Mouse (Mus musculus) embryonic facial prominence, embryonic 14.5 days (tissue): ENCODE results near the gene Tom1l1. TPM values are rescaled to one million over a fixed set of nuclear protein-coding genes. Genes with fewer than 3 reads are reported as not detected.

Source experiments
- ATAC-seq: fragments of 200-750 bp; cut with Nextera tagmentation; 2 replicates; pipeline ENCODE4 v1.8.0; 2017; ENCODE audit warnings: low read depth, moderate number of reproducible peaks, moderate TSS enrichment
- DNase-seq: peaks from one replicate; pipeline ENCODE4 v3.0.0-alpha.2; 2015; ENCODE audit warnings: low spot score
- H3K27ac ChIP-seq: fragments of 300-500 bp; sonication (generic); replicated peaks from 2 replicates; pipeline ENCODE4 v1.5.1; 2014; ENCODE audit warnings: low read depth, mild to moderate bottlenecking, low read length, moderate library complexity
- H3K27me3 ChIP-seq: fragments of 300-500 bp; sonication (generic); replicated peaks from 2 replicates; pipeline ENCODE4 v1.6.1; 2014; ENCODE audit warnings: low read length; ENCODE audit not compliant: control insufficient read depth, insufficient read depth
- H3K36me3 ChIP-seq: fragments of 300-500 bp; sonication (generic); 2 replicates; pipeline ENCODE4 v1.6.1; 2014; ENCODE audit warnings: low read length, mixed read lengths; ENCODE audit not compliant: control insufficient read depth, insufficient read depth
- H3K4me1 ChIP-seq: fragments of 300-500 bp; sonication (generic); 2 replicates; pipeline ENCODE4 v1.6.1; 2014; ENCODE audit warnings: antibody characterized with exemption, low read length; ENCODE audit not compliant: control insufficient read depth, insufficient read depth
- H3K4me2 ChIP-seq: fragments of 300-500 bp; sonication (generic); 2 replicates; pipeline ENCODE4 v1.6.1; 2014; ENCODE audit warnings: low read depth, mild to moderate bottlenecking, low read length, moderate library complexity, mixed read lengths
- H3K4me3 ChIP-seq: fragments of 300-500 bp; sonication (generic); 2 replicates; pipeline ENCODE4 v1.5.1; 2014; ENCODE audit warnings: low read depth, mild to moderate bottlenecking, low read length
- H3K9ac ChIP-seq: fragments of 300-500 bp; sonication (generic); 2 replicates; pipeline ENCODE4 v1.6.1; 2014; ENCODE audit warnings: low read depth, mild to moderate bottlenecking, low read length, moderate library complexity, mixed read lengths
- H3K9me3 ChIP-seq: fragments of 300-500 bp; sonication (generic); 2 replicates; pipeline ENCODE4 v1.6.1; 2016; ENCODE audit warnings: low read length; ENCODE audit not compliant: control insufficient read depth
- WGBS: fragments of 180-500 bp; shearing (Covaris S2); extraction: QIAGEN DNeasy Blood & Tissue Kit; methylation state at CpG from one replicate; pipeline ENCODE4 v1.1.7; 2014; 5-methylcytosine and 5-hydroxymethylcytosine counted together
- polyA plus RNA-seq: library from polyadenylated mRNA; unstranded; fragments of >200 nt; fragmentation: Nextera tagmentation; extraction: Ambion mirVana; gene quantifications from 2 replicates; pipeline ENCODE4 v1.2.1, GENCODE M21; 2014

Tom1l1 gene
- polyA plus RNA-seq, 1 experiment from 2014 or later, result 28.8 TPM

DNA sequence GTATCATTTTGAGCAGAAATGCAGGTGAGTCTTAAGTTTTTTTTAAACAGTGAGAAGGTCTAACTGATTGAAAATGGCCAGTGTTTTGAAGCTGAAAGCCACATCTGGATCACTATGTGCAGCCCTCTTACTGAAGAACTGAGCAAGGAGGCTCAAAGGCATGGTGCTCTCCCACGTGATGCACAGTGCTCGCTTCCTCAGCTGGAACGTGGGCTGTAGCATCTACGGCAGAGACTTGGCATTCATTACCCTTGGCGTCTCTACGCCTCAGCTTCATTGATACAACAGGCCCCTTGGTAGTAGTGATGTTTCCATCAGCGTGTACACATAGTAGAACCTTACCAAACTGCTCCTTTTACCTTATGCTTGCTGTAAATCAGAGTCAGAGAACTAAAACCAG, 65.7 kb downstream of the Tom1l1 start:
- H3K27ac ChIP-seq, result no peak overlapping the region
- H3K27me3 ChIP-seq, result no peaks in the 10 kb centered on the region
- no peak overlapping the region for H3K4me2 ChIP-seq
- no peaks in the 10 kb centered on the region for H3K4me1 ChIP-seq
- no peak overlapping the region for H3K4me3 ChIP-seq
- 93% methylated on average over 7 of the region's 7 CpGs for WGBS
- no peaks in the 10 kb centered on the region for H3K9me3 ChIP-seq
- H3K36me3 ChIP-seq, result 0 out of 2 replicates have a peak, but pooled peaks cover 23% of the 10 kb centered on the region
- DNase-seq (no peak), ATAC-seq (no peak)
- no peak overlapping the region for H3K9ac ChIP-seq

DNA sequence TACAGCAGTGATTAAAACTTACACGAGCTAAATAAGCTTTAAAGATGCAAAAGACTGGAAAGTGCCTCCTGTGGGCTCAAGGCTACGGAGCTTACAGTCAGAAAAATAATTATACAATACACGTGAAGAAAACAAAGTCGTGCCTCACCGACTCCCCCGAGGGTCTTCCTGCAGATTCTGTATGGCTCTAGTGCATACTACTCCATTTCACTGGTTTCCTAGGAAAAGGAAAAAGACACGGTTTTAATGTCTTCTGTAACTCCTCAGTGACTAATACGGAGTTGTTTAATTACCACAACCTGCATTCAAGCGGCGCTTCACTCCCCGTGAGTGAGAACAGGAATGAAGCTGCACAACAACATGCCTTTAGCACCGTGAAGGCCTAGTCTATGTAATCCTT, 66.1 kb downstream of the Tom1l1 start:
- 78% methylated on average over 12 of the region's 12 CpGs for WGBS

DNA sequence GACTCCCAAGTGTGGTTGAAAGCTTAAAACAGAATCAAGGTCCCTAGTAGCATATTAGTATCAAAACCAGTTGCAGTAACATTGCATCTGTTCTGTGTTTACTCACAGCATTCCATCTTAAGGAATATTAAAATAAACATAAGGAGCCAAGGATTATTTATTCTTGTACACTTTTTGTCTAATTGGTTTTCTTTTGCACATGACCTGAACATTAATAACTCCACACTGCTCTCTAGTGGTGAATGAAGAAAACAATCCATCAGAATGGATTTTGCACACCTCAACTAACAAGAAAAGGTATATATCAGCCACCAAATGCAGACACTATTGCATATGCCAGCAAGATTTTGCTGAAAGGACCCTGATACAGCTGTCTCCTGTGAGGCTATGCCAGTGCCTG, 71.7 kb downstream of the Tom1l1 start:
- Histone ChIP-seq H3K36me3 (peaks cover 29% of the 10 kb centered on the region; the same call in 1 of the 2 replicates), H3K4me2 (no peak overlapping the region), H3K4me3 (no peak overlapping the region), H3K9ac (no peak overlapping the region), H3K4me1 (no peaks in the 10 kb centered on the region), H3K27me3 (no peaks in the 10 kb centered on the region), H3K27ac (no peak overlapping the region), H3K9me3 (no peaks in the 10 kb centered on the region)
- ATAC-seq (no peak), DNase-seq (peak; percentile 45)

More for the DNA sequence above, 66.1 kb downstream of the Tom1l1 start:
- Histone ChIP-seq H3K4me3 (no peak overlapping the region), H3K27me3 (no peaks in the 10 kb centered on the region), H3K4me2 (no peak overlapping the region), H3K4me1 (no peaks in the 10 kb centered on the region), H3K9ac (no peak overlapping the region), H3K36me3 (0 out of 2 replicates have a peak, but pooled peaks cover 23% of the 10 kb centered on the region), H3K9me3 (no peaks in the 10 kb centered on the region), H3K27ac (no peak overlapping the region)
- DNase-seq (no peak), ATAC-seq (no peak)

DNA sequence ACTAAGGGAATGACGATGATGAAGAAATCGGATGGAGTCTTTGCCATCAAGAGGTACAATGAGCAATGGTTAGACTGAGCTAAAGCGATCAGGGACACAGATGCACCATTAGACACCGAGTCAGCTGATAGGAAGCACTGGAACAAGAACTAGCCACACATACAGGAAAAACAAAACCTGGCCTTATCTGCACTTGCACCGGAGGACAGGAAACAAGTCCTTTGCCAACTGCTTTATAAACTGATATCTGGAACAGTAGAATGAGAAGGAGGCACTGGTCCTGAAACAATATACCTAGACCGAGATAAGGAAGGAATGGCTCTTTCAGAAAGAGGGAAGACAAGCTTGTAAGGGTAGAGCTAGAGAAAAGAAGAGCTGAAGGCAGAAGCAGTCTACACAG, 73.4 kb downstream of the Tom1l1 start:
- 90% methylated on average over 6 of the region's 6 CpGs for WGBS
- DNase-seq (no peak), ATAC-seq (no peak)
- Histone ChIP-seq H3K4me3 (no peak overlapping the region), H3K27ac (no peak overlapping the region), H3K36me3 (peaks cover 21% of the 10 kb centered on the region; the same call in 1 of the 2 replicates), H3K9me3 (no peaks in the 10 kb centered on the region), H3K9ac (no peak overlapping the region), H3K27me3 (no peaks in the 10 kb centered on the region), H3K4me2 (no peak overlapping the region), H3K4me1 (no peaks in the 10 kb centered on the region)

DNA sequence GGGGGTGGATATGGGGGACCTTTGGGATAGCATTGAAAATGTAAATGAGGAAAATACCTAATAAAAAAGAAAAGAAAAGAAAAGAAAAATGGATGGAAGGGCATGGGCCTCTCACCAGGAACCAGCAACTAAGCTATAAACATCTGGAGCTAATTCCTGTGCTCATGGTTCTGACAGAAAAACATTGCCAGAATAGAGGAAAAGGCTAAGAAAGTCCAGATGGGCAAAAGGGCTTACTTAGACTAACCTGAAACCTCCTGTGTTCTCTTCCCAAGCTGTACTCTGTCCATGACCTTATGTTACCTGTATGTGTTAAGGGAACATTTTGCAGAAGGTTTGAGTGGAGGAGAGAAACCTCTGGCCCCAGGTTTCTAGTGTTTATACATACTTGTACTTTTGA, 76.0 kb downstream of the Tom1l1 start:
- no peaks in the 10 kb centered on the region for H3K9me3 ChIP-seq
- no peak overlapping the region for H3K4me3 ChIP-seq
- DNase-seq (peak; percentile 29), ATAC-seq (no peak)
- H3K9ac ChIP-seq, result no peak overlapping the region
- no peak overlapping the region for H3K4me2 ChIP-seq
- no peaks in the 10 kb centered on the region for H3K4me1 ChIP-seq
- H3K27me3 ChIP-seq, result no peaks in the 10 kb centered on the region
- peaks cover 19% of the 10 kb centered on the region for H3K36me3 ChIP-seq
- no peak overlapping the region for H3K27ac ChIP-seq

DNA sequence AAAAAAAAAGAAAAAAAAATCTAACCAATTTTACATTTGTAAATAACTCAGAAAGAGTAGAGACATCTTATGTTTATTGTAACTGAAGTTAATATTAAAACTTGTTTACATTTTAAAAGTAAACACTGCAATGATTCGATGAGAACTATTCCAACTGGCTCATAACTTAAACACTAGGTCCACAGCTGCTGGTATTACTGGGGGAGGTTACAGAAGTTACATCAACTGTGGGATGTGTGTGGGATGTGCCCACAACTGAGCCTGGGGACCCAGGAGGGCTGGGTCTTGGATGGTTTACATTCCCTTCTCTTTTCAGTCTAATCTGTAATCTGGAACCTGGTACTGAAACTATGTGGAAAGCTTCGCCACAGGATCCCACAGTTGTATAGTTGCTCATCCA, 85.1 kb downstream of the Tom1l1 start:
- no peak for DNase-seq
- WGBS, result 87% methylated on average over 2 of the region's 2 CpGs
- no peaks in the 10 kb centered on the region for H3K27me3 ChIP-seq
- no peak for ATAC-seq
- no peaks in the 10 kb centered on the region for H3K4me1 ChIP-seq
- no peak overlapping the region for H3K4me2 ChIP-seq
- no peak overlapping the region for H3K27ac ChIP-seq
- H3K9ac ChIP-seq, result no peak overlapping the region
- H3K4me3 ChIP-seq, result no peak overlapping the region
- H3K9me3 ChIP-seq, result no peaks in the 10 kb centered on the region
- H3K36me3 ChIP-seq, result peaks cover 61% of the 10 kb centered on the region

DNA sequence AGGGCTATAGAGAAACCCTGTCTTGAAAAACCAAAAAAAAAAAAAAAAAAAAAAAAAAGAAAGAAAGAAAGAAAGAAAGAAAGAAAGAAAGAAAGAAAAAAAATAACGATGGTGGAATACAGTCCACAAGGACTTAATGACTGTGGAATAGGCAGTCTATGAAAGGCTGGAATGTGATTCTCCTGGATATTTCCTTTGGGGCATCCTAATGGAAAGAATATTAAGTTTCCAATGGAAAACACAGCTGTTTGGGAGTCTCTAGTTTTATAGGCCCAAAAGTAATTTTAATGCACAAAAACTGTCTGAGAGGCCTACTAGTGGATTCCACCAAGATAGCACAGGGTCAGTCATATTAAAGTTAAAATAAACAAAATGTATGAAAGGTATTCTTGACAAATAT, 92.3 kb downstream of the Tom1l1 start:
- Histone ChIP-seq H3K9ac (no peak overlapping the region), H3K27me3 (no peaks in the 10 kb centered on the region), H3K4me1 (no peaks in the 10 kb centered on the region), H3K9me3 (no peaks in the 10 kb centered on the region), H3K36me3 (peaks cover 50% of the 10 kb centered on the region), H3K4me2 (no peak overlapping the region), H3K27ac (no peak overlapping the region), H3K4me3 (no peak overlapping the region)
- DNase-seq, result peak; percentile 6
- ATAC-seq, result no peak
- 79% methylated on average over 1 of the region's 1 CpGs for WGBS

Other genes starting within 250 kb of the Tom1l1 start
- gene Stxbp4, start 50.3 kb downstream of the Tom1l1 start, polyA plus RNA-seq, result 17.9 and 21.6 TPM in 2 replicates
- 22.8 and 23.3 TPM in 2 replicates for gene Cox11, start 50.2 kb downstream of the Tom1l1 start, polyA plus RNA-seq